Mouse (Mus musculus) thymus, postnatal 0 days (tissue): Measurements from ENCODE around the gene Mcmbp. TPM values are rescaled to one million over a fixed set of nuclear protein-coding genes. Genes with fewer than 3 reads are reported as not detected.
"Not testable (repeated sequence)": the region's sequence is repeated elsewhere in the genome, so short reads cannot be mapped to it uniquely, and the experiment has no call there.

Experiments
- DNase-seq: peaks from one replicate; pipeline ENCODE4 v3.0.0-alpha.2; 2015; ENCODE audit warnings: low spot score
- polyA plus RNA-seq: library from polyadenylated mRNA; unstranded; fragments of >200 nt; fragmentation: Nextera tagmentation; extraction: Ambion mirVana; gene quantifications from 2 replicates; pipeline ENCODE4 v1.2.1, GENCODE M21; 2015

Gene Mcmbp
- polyA plus RNA-seq, 1 experiment from 2014 or later = 66.5 TPM

DNA sequence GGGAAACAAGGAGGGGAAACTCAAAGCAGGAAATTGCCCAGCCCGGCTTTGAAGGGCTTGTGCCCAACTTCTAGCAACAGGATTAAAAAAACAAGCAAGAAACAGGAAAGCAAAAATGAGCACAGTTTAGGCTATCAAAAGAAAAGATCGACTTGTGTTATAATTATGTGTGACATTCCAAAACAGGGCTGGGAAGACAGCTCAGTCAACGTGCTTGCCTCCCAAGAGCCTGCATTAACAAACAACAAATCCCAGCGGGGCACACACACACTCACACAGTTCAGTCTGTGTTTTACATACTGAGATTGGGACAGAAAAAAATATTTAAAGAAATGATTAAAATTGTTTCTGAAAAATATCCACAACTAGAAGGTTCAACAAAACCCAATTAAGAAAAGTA lies 22.3 kb downstream of the Mcmbp start:
- DNase-seq = no peak

DNA sequence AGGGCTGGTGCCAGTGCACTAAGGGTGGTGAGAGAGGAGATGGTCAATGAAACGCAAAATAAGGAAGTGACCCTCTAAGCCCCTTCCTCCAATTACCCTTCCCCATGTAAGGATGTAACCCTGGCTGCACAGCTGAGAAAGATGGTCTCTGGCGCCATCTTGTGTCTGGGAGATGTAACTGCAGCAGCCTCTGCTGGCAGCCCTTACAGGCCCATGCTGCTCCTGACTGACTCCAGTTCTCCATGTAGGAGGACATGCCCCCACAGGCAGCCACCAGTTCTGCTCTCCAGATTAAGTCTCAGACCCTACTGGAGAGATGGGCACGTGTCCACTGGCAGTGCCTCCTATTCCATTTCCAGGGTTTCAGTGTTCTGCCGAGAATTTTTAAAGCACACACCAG lies 34.6 kb downstream of the Mcmbp start:
- DNase-seq = peak; percentile 67

DNA sequence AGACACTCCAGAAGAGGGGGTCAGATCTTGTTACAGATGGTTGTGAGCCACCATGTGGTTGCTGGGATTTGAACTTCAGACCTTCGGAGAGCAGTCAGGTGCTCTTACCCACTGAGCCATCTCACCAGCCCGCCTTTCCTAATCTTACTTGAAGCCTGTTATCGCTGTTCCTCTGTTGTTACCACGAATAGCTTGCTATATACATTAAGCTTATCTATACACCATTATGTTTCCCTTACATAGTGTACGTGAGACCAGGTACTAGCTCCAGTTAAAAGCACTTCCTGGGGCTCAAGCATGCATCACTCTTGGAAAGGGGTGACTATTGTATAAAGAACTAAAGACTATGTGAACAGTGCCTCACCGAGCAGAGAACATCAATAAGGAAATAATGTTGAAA lies 40.3 kb downstream of the Mcmbp start:
- not testable (repeated sequence) for DNase-seq

DNA sequence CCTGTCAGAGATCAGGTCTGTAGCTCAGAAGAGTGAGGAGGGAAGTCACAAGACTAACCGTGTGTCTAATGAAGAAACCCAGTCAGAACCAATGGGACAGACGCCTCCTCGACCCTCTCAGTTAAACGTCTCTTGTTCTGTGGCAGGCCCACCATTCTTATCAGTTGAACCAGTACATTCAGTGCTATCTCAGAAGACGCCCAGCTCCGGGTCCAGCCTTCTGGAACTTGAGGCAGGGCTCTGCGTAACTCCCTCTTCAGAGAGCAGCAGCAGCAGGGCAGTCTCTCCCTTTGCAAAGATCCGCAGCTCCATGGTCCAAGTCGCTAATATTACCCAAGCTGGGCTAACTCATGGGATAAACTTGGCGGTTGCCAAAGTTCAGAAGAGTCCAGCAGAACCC lies 45.4 kb downstream of the Mcmbp start:
- DNase-seq = no peak

DNA sequence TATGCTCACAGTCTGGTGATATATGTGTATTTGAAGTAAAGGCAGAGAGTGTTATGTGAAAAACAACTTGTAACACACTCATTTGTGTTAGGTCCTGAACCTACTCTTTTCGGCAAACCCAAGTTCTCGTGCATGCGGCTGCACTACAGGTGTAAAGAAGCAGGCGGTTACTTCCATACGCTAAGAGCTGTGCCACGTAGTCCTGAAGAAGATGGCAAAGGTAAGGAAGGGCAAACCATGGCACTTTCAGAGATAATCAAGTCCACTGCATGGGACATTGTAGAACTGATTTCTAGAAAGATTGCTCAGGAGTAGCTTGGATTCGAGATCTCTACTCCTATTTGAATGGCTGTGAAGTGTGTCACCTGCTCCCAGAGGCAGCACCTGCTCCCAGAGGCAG lies 48.1 kb downstream of the Mcmbp start:
- DNase-seq = no peak

DNA sequence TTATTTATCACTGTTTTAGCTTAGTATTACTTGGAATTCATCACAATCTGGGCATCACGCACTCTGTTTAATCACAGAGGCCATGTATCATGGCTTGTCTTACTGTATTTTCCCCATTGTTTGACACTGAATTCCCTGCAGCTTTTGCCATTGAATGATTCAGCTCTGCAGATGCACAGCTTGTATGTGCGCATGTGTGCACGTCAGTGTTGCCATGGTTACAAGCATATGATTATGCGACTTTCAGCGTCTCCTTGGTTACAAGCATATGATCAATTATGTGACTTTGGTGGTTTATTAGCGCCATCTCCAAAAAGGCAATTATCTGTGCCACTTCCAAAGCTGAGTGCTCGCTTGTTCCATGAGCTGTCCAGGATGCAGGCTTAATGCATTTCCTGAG lies 49.5 kb downstream of the Mcmbp start:
- peak; percentile 4 for DNase-seq

DNA sequence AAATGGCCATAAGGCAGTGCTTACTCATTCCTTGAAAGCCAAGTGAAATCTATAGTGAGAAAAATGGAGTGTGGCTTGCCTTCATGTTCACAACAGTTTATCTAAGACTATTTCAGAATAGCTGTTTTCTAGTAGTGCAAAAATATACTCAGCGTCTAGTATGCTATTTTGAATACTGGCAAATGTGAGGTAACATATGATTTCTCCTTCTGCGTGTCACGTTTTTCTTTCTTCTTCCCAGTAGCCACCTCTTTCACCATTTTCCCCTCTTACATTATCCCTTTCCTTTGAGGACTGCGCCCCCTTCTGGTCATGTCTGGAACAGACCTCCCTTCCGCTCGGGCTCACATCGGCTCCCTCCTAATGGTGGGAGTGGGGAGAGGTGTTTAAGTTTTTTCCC lies 50.2 kb downstream of the Mcmbp start:
- DNase-seq = peak; percentile 83

DNA sequence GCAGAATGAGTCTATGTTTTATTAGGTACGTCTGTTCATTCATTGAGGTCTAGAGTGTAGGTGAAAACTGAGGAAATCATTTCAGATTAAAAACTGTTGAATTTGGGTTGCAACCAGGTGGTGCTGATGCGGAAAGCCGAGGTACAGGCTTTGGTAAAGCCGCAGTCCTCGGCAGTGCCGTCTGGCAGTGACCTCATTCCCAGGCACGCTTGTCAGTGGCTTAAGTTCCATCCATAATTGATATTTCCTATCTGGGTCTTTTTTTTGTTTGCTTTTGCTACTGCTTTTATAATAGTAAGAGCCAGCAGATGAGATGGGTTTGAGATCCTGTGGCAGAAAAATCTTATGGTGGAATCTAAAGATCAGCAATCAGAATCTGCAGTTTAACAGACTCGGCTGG lies 50.9 kb downstream of the Mcmbp start:
- DNase-seq = no peak

DNA sequence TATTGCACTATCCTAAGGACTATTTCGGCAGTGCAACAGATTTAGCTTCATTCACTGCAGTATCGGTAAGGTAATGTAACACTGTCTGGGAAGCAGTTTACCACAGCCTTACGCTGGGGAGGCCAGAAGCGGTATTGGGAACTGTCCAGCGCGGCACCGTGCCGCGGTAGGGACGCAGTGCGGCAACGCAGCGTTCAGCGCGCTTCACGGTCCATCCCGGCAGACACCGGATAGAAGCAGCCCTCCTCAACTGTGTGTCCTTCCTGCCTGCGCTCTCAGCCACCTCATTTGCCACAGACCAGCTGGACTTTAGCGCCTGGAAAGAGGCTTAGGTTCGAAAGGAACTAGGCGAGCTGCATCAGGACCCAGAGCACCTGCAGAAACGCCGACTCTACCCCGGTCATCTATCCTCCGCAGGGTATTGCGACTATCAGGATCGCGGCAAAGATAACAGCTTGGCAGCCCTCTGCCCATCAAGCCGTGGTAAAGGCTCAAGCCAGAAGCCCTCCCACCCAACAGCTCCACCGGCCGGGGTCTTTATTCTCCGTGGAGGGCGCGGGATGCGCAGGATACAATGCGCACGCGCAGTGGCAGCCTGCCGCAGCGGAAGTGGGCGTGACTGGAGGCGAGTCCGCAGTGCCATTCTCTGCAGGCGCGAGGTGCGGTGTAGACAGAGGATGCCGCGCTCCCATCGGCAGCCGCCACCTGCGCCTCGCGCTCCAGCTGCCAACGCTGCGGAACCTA lies 52.3 kb downstream of the Mcmbp start:
- DNase-seq = peak; percentile 86

DNA sequence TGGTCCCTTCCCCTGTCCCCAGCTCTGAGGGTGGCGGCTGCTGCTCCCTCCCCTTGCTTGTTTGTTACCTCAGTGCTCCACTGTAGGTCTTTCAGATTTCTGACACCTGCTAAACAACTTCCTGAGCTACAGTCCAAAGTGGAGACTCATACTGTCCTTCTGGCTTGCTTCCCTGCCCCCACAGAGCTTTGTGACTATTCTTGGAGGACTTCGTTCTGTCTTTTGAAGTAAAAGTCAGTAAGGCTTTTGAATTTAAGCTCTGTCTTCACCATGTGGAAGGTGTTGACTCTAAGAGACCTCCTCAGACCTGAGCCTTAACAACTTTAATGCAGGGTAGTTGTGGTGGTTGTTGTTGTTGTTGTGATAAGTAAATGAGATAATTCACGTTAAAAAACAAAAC lies 61.7 kb downstream of the Mcmbp start:
- DNase-seq = no peak

DNA sequence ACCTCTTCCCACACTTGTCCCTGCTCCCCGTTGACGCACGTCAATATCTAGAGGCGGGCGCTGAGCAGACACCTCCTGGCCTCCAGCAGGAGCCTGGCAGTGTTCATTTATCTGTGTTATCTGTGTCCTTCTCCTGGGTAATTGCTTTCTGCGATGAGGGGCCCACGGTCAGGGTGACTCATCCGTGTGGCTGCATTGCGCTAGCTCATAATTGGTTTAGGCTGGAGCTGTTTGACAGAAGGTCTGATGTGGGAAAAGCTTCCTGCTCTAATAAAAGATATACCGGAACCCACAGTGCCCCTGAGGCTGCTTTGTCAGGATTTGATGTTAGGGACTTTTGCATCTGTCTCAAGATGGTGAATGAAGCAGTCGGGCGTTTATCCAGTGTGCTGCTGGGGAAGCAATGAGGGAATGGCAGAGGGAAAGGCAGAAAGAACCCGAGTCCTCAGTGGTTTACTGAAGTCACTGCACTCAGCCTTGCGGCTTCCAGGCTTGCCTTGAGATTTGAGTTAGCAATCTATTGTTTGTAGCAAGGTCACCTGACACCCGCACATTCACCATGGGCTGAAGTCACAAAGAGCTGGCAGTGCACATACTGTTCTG lies 67.8 kb downstream of the Mcmbp start:
- DNase-seq = peak; percentile 9

DNA sequence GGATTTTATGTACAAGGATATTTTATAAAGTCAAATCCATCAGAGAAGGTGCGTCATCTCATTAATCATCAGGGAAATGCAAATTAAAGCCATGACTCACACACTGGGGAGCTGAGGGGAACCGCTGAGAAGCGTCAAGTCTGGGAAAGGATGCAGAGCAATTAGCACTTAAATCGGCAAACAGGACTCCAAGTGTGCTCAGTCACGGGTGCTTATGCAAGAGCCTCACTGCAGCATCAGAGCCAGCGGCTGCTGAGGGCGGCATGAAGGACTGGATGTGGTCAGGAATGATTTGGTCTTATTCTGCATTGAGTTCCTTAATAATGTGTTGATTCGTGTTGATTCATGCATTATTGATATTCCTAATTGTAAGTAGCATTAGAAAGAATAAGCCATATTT lies 68.3 kb downstream of the Mcmbp start:
- DNase-seq = no peak

DNA sequence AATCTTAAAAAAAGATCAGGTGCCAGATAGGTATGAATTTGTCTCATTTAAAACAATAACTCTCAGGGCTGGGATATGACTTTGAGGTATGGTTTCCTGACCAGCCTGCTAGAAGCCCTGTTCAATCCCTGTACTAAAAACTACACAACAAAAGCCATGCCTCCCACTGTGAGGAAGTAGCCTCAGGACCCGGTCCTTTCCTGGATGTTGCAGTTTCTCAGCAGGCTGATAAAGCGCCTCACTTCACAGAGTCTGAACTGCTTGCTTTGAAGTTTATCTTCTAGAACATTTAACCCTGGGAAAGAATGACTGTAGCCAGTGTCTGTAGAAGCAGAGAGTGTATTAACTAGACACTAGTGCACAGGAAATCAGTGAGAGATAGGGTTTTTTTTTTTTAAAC lies 71.5 kb downstream of the Mcmbp start:
- DNase-seq = no peak

DNA sequence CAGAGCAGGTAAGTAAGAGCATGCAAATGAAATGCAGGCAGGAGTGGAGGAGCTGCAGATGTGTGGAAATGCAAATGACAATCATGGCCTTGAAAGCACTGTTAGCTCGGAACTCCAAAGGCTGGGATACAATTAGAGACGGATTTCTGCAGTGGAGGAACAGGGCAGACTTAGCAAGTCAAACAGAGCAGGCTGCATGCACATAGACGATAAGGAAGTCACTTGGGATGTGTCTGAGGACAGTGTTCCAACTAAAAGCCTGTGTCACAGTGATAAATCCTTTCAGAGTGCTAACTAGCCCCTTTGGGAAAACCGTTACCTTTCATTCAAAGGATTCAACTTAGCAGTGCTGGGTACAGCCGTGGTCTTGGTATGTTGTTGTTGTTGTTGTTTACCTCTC lies 72.5 kb downstream of the Mcmbp start:
- DNase-seq = no peak

DNA sequence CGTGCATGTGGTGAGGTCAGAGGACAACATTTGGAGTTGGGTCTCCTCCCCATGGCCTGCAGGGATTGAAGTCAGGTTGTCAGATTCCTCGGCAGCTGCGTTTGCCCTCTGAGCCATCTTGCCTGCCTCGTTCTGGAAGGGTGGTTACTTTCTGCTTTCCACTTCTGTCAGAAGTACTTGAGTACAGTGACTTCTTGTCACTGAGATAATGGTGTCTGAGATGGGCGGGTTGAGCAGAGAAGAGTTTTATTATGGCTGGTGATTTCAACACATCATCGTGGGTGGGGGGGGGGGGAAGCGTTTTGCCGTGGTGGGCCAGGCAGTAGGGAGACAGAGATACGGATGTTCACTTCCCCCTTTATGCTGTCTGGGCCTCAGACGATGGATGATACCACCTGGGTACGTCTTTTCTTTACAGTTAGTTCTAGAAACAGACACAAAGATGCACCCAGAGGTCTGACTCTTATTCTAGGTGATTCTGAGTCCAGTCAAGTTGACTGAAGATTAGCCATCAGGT lies 75.4 kb downstream of the Mcmbp start:
- no peak for DNase-seq

DNA sequence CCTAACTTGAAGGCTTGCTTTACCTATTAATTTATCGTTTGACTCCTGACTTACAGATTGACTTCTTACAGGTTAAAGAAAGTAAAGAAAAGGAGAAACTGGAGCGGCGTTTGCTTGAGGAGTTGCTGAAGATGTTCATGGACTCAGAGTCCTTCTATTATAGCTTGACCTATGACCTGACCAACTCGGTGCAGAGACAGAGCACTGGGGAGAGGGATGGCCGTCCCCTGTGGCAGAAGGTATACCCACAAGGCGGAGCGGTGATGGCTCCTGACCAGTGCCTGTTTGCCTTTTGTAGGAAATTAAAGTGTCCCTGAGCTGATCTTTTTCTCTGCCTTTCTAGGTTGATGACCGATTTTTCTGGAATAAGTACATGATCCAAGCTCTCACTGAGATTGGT lies 76.4 kb downstream of the Mcmbp start:
- no peak for DNase-seq

DNA sequence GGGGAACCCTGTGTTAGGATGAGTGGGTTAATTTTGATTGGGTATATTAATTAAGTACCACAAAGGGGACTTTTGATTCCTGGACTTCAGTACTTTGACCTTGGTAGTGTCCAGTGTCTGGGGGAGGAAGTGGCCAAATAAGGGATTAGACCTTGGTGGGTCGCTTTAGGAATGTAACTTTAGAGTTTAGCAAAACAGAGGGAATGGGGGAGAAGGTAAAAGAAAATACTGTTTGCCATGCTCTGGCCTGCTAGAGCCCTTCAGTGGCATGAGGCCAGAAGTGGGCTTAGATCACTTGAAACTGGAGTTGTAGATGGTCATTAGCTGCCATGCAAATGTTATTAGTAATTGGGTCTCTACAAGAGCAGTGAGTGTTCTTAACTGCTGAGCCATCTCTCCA lies 83.3 kb downstream of the Mcmbp start:
- no peak for DNase-seq

Other genes with a start within 250 kb of the Mcmbp start
- gene Bag3, start 216.9 kb downstream of the Mcmbp start, polyA plus RNA-seq = 5.9 and 6.9 TPM in 2 replicates
- gene Inpp5f, start 129.2 kb downstream of the Mcmbp start, polyA plus RNA-seq = 10.3 and 13.7 TPM in 2 replicates
- gene Sec23ip, start 4.4 kb upstream of the Mcmbp start, polyA plus RNA-seq = 30.5 and 30.8 TPM in 2 replicates